Mouse (Mus musculus): ENCODE results near the gene Sde2. TPM values are rescaled to one million over a fixed set of nuclear protein-coding genes. Genes with fewer than 3 reads are reported as not detected.
"Not testable (repeated sequence)": the region's sequence is repeated elsewhere in the genome, so short reads cannot be mapped to it uniquely, and the experiment has no call there.

The Sde2 gene
- polyA plus RNA-seq, 1 experiment from 2014 or later: 28.7 TPM

GRCm38 (mm10) chr1:180888556-180889042 lies 37.7 kb downstream of the Sde2 start:
- peak; percentile 69; the same call in 1 of the 2 replicates for ATAC-seq (ENCODE audit: low FRiP score, low TSS enrichment)
- Histone ChIP-seq H3K27me3 (ENCODE audit: control insufficient read depth, insufficient read depth, low read length) (no peaks in the 10 kb centered on the region), H3K36me3 (ENCODE audit: control insufficient read depth, insufficient read depth, low read length) (no peaks in the 10 kb centered on the region), H3K4me1 (ENCODE audit: control insufficient read depth, insufficient read depth, low read length) (peaks cover 16% of the 10 kb centered on the region; the same call in 1 of the 2 replicates), H3K4me3 (replicated peaks; ENCODE audit: low read depth, low read length) (no peak overlapping the region), H3K4me2 (ENCODE audit: low read length) (0 out of 2 replicates have a peak overlapping the region, but pooled peaks have one; percentile 15), H3K9me3 (ENCODE audit: control insufficient read depth, low read length) (no peaks in the 10 kb centered on the region), H3K27ac (replicated peaks; ENCODE audit: low read depth, low read length) (no peak overlapping the region), H3K9ac (replicated peaks; ENCODE audit: low read length) (no peak overlapping the region)
- 7% methylated on average over 13 of the region's 13 CpGs for WGBS
- DNase-seq: peak; percentile 59

GRCm38 (mm10) chr1:180889172-180889571 lies 38.2 kb downstream of the Sde2 start:
- no peak for DNase-seq
- no peak overlapping the region for H3K9ac ChIP-seq (replicated peaks; ENCODE audit: low read length)

GRCm38 (mm10) chr1:180889841-180890240 lies 38.9 kb downstream of the Sde2 start:
- no peak for ATAC-seq (ENCODE audit: low FRiP score, low TSS enrichment)
- no peak overlapping the region for H3K27ac ChIP-seq (replicated peaks; ENCODE audit: low read depth, low read length)

More at GRCm38 (mm10) chr1:180889172-180889571, 38.2 kb downstream of the Sde2 start:
- ATAC-seq (ENCODE audit: low FRiP score, low TSS enrichment): no peak
- Histone ChIP-seq H3K27ac (replicated peaks; ENCODE audit: low read depth, low read length) (no peak overlapping the region), H3K9me3 (ENCODE audit: control insufficient read depth, low read length) (no peaks in the 10 kb centered on the region), H3K4me1 (ENCODE audit: control insufficient read depth, insufficient read depth, low read length) (peaks cover 12% of the 10 kb centered on the region; the same call in 1 of the 2 replicates), H3K36me3 (ENCODE audit: control insufficient read depth, insufficient read depth, low read length) (no peaks in the 10 kb centered on the region), H3K27me3 (ENCODE audit: control insufficient read depth, insufficient read depth, low read length) (no peaks in the 10 kb centered on the region; the same call in 1 of the 2 replicates), H3K4me2 (ENCODE audit: low read length) (no peak overlapping the region), H3K4me3 (replicated peaks; ENCODE audit: low read depth, low read length) (no peak overlapping the region)
- WGBS: 41% methylated on average over 7 of the region's 7 CpGs

GRCm38 (mm10) chr1:180892808-180893207 lies 41.9 kb downstream of the Sde2 start, which contains the start of gene Lefty2:
TSS of gene Lefty2 (plus strand) at chr1:180893108.
- WGBS: 63% methylated on average over 10 of the region's 10 CpGs
- Histone ChIP-seq H3K4me2 (ENCODE audit: low read length) (no peak within 1 kb of the TSS; the same call in 1 of the 2 replicates), H3K36me3 (ENCODE audit: control insufficient read depth, insufficient read depth, low read length) (no peaks in the 10 kb centered on the region), H3K27ac (replicated peaks; ENCODE audit: low read depth, low read length) (no peak within 1 kb of the TSS), H3K9me3 (ENCODE audit: control insufficient read depth, low read length) (no peaks in the 10 kb centered on the region), H3K4me3 (replicated peaks; ENCODE audit: low read depth, low read length) (no peak within 1 kb of the TSS), H3K9ac (replicated peaks; ENCODE audit: low read length) (no peak within 1 kb of the TSS), H3K4me1 (ENCODE audit: control insufficient read depth, insufficient read depth, low read length) (peaks cover 12% of the 10 kb centered on the region; the same call in 1 of the 2 replicates), H3K27me3 (ENCODE audit: control insufficient read depth, insufficient read depth, low read length) (peaks cover 14% of the 10 kb centered on the region)
- no peak for DNase-seq
- no peak for ATAC-seq (ENCODE audit: low FRiP score, low TSS enrichment)

More at GRCm38 (mm10) chr1:180889841-180890240, 38.9 kb downstream of the Sde2 start:
- Histone ChIP-seq H3K4me1 (ENCODE audit: control insufficient read depth, insufficient read depth, low read length) (peaks cover 12% of the 10 kb centered on the region; the same call in 1 of the 2 replicates), H3K9me3 (ENCODE audit: control insufficient read depth, low read length) (no peaks in the 10 kb centered on the region), H3K9ac (replicated peaks; ENCODE audit: low read length) (no peak overlapping the region), H3K36me3 (ENCODE audit: control insufficient read depth, insufficient read depth, low read length) (no peaks in the 10 kb centered on the region), H3K4me2 (ENCODE audit: low read length) (no peak overlapping the region), H3K4me3 (replicated peaks; ENCODE audit: low read depth, low read length) (no peak overlapping the region), H3K27me3 (ENCODE audit: control insufficient read depth, insufficient read depth, low read length) (peaks cover 5% of the 10 kb centered on the region; the same call in 1 of the 2 replicates)
- WGBS: 56% methylated on average over 6 of the region's 6 CpGs
- no peak for DNase-seq

- WGBS: 5% methylated on average over 45 of the region's 51 CpGs
- ATAC-seq (ENCODE audit: low FRiP score, low TSS enrichment); H3K36me3 ChIP-seq (ENCODE audit: control insufficient read depth, insufficient read depth, low read length); H3K4me1 ChIP-seq (ENCODE audit: control insufficient read depth, insufficient read depth, low read length); H3K4me3 ChIP-seq (replicated peaks; ENCODE audit: low read depth, low read length); H3K9ac ChIP-seq (replicated peaks; ENCODE audit: low read length); H3K9me3 ChIP-seq (ENCODE audit: control insufficient read depth, low read length); H3K27ac ChIP-seq (replicated peaks; ENCODE audit: low read depth, low read length): not testable (repeated sequence)
- Histone ChIP-seq H3K27me3 (ENCODE audit: control insufficient read depth, insufficient read depth, low read length) (peaks cover 14% of the 10 kb centered on the region), H3K4me2 (ENCODE audit: low read length) (peak overlapping the region; percentile 41)
- DNase-seq: peak; percentile 26
Measured at GRCm38 (mm10) chr1:180894088-180894987, 43.4 kb downstream of the Sde2 start.

- Histone ChIP-seq H3K9me3 (ENCODE audit: control insufficient read depth, low read length) (no peaks in the 10 kb centered on the region), H3K4me2 (ENCODE audit: low read length) (no peak overlapping the region), H3K27me3 (ENCODE audit: control insufficient read depth, insufficient read depth, low read length) (no peaks in the 10 kb centered on the region), H3K9ac (replicated peaks; ENCODE audit: low read length) (no peak overlapping the region), H3K4me1 (ENCODE audit: control insufficient read depth, insufficient read depth, low read length) (peaks cover 6% of the 10 kb centered on the region), H3K27ac (replicated peaks; ENCODE audit: low read depth, low read length) (no peak overlapping the region), H3K36me3 (ENCODE audit: control insufficient read depth, insufficient read depth, low read length) (peaks cover 3% of the 10 kb centered on the region; the same call in 1 of the 2 replicates), H3K4me3 (replicated peaks; ENCODE audit: low read depth, low read length) (no peak overlapping the region)
- 1% methylated on average over 4 of the region's 4 CpGs for WGBS
- DNase-seq: peak; percentile 89
- no peak for ATAC-seq (ENCODE audit: low FRiP score, low TSS enrichment)
Measured at GRCm38 (mm10) chr1:180901107-180901506, 50.2 kb downstream of the Sde2 start.

- Histone ChIP-seq H3K4me3 (replicated peaks; ENCODE audit: low read depth, low read length) (no peak overlapping the region), H3K9me3 (ENCODE audit: control insufficient read depth, low read length) (no peaks in the 10 kb centered on the region), H3K4me2 (ENCODE audit: low read length) (no peak overlapping the region), H3K27me3 (ENCODE audit: control insufficient read depth, insufficient read depth, low read length) (no peaks in the 10 kb centered on the region), H3K4me1 (ENCODE audit: control insufficient read depth, insufficient read depth, low read length) (peaks cover 6% of the 10 kb centered on the region), H3K36me3 (ENCODE audit: control insufficient read depth, insufficient read depth, low read length) (peaks cover 21% of the 10 kb centered on the region), H3K9ac (replicated peaks; ENCODE audit: low read length) (no peak overlapping the region), H3K27ac (replicated peaks; ENCODE audit: low read depth, low read length) (no peak overlapping the region)
- ATAC-seq (ENCODE audit: low FRiP score, low TSS enrichment) (no peak), DNase-seq (no peak)
- 45% methylated on average over 5 of the region's 5 CpGs for WGBS
Measured at GRCm38 (mm10) chr1:180902915-180903314, 52.0 kb downstream of the Sde2 start.

GRCm38 (mm10) chr1:180903666-180904038 lies 52.7 kb downstream of the Sde2 start:
- no peak overlapping the region for H3K27ac ChIP-seq (replicated peaks; ENCODE audit: low read depth, low read length)
- WGBS: 31% methylated on average over 10 of the region's 10 CpGs

More at GRCm38 (mm10) chr1:180903666-180904038, 52.7 kb downstream of the Sde2 start:
- ATAC-seq (ENCODE audit: low FRiP score, low TSS enrichment) (0 out of 2 replicates have a peak, but pooled peaks have one; percentile 22), DNase-seq (no peak)
- peak overlapping the region; percentile 94 for H3K9ac ChIP-seq (replicated peaks; ENCODE audit: low read length)
- peaks cover 6% of the 10 kb centered on the region for H3K4me1 ChIP-seq (ENCODE audit: control insufficient read depth, insufficient read depth, low read length)
- H3K4me2 ChIP-seq (ENCODE audit: low read length): peak overlapping the region; percentile 94
- peak overlapping the region; percentile 85 for H3K4me3 ChIP-seq (replicated peaks; ENCODE audit: low read depth, low read length)
- H3K9me3 ChIP-seq (ENCODE audit: control insufficient read depth, low read length): no peaks in the 10 kb centered on the region
- peaks cover 27% of the 10 kb centered on the region for H3K36me3 ChIP-seq (ENCODE audit: control insufficient read depth, insufficient read depth, low read length)
- H3K27me3 ChIP-seq (ENCODE audit: control insufficient read depth, insufficient read depth, low read length): no peaks in the 10 kb centered on the region
